Comparison of ENCODE assay signal across 15 mouse cellular contexts in the genomic region with DNA sequence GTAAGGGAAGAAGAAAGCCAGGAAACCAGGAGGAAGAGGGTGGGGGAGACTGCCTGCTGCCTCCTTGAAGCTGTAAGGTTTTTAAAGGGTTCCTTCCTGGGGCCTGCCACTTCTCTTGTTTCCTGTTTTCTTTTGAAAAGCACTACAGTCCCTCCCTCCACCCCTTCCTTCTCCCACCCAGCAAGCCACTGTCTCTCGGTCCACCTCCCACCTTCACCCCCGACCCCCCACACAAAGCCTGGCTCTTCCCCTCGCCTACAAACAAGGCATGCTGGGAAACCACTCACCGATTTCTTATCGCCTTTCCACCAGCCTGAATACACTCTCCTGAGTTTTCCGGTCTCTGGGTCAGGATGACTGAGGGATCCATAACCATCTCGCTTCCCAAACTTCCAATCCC. TPM values are rescaled to one million over a fixed set of nuclear protein-coding genes. Genes with fewer than 3 reads are reported as not detected.
DNase-seq lines count a peak whose midpoint lies in the region; ATAC-seq and TF ChIP-seq lines count a peak whose summit lies in the region.
"Had no signal": no experiment of that assay in that cellular context is flagged by ENCODE, and none has a peak within 500 bp of the region (broad histone marks: within the 10 kb centered on the region; RNA-seq: fewer than 3 reads in every experiment).

No protein-coding gene starts in this region.

- no peak overlapping the region for H3K4me3 ChIP-seq in heart, embryonic 10.5 days
- H3K4me3 ChIP-seq in lung, embryonic 14.5 days (ENCODE audit: low read depth, low read length), result no peak overlapping the region
- no peak overlapping the region for H3K4me3 ChIP-seq in lung, adult 2 months (replicated peaks; ENCODE audit: extremely low read depth, low read depth, low read length)
- H3K4me3 ChIP-seq in liver, embryonic 13.5 days (replicated peaks), result no peak overlapping the region
- H3K4me3 ChIP-seq: midbrain, embryonic 15.5 days had no signal

- ATAC-seq in lung, embryonic 14.5 days (ENCODE audit: insufficient read depth), result no peak
- ATAC-seq in liver, embryonic 13.5 days (ENCODE audit: low read depth), result no peak
- ATAC-seq: midbrain, embryonic 15.5 days; Patski had no signal

- no peak for DNase-seq in heart, embryonic 10.5 days (ENCODE audit: low spot score)
- DNase-seq in heart, adult 11 months, result no peak
- no peak for DNase-seq in lung, embryonic 14.5 days
- DNase-seq in lung, adult 2 months, result no peak
- DNase-seq in ES-CJ7 (ENCODE audit: low read depth, low spot score), result peak; percentile 74
- DNase-seq in liver, embryonic 13.5 days, result no peak
- DNase-seq in cerebellum, postnatal 10 days, result no peak
- no peak for DNase-seq in left cerebral cortex, postnatal 14 days (ENCODE audit: low spot score in 2 of 2)
- DNase-seq: cerebellum, adult 9-11 months; left cerebral cortex, postnatal 4 days had no signal

- no peaks in the 10 kb centered on the region for H3K27me3 ChIP-seq in heart, embryonic 10.5 days (ENCODE audit: insufficient read depth, poor library complexity, severe bottlenecking)
- no peaks in the 10 kb centered on the region for H3K27me3 ChIP-seq in lung, embryonic 14.5 days (ENCODE audit: insufficient read depth, low read length)
- no peaks in the 10 kb centered on the region for H3K27me3 ChIP-seq in liver, embryonic 13.5 days
- H3K27me3 ChIP-seq: midbrain, embryonic 15.5 days; Patski had no signal

- H3K4me2 ChIP-seq in lung, embryonic 14.5 days, result 0 out of 2 replicates have a peak overlapping the region, but pooled peaks have one; percentile 2
- peak overlapping the region; percentile 23 for H3K4me2 ChIP-seq in liver, embryonic 13.5 days
- H3K4me2 ChIP-seq: midbrain, embryonic 15.5 days had no signal

- peak overlapping the region; percentile 13; the same call in 1 of the 2 replicates for H3K9ac ChIP-seq in lung, embryonic 14.5 days
- H3K9ac ChIP-seq in liver, embryonic 13.5 days, result no peak overlapping the region; the same call in 1 of the 2 replicates
- H3K9ac ChIP-seq: midbrain, embryonic 15.5 days had no signal

- no peaks in the 10 kb centered on the region for H3K36me3 ChIP-seq in heart, embryonic 10.5 days
- H3K36me3 ChIP-seq in lung, embryonic 14.5 days (ENCODE audit: insufficient read depth), result no peaks in the 10 kb centered on the region
- H3K36me3 ChIP-seq in liver, embryonic 13.5 days, result no peaks in the 10 kb centered on the region
- H3K36me3 ChIP-seq: midbrain, embryonic 15.5 days had no signal

- H3K4me1 ChIP-seq in heart, embryonic 10.5 days, result peaks cover 18% of the 10 kb centered on the region
- H3K4me1 ChIP-seq in lung, embryonic 14.5 days (ENCODE audit: insufficient read depth), result 0 out of 2 replicates have a peak, but pooled peaks cover 4% of the 10 kb centered on the region
- H3K4me1 ChIP-seq in lung, adult 2 months (ENCODE audit: control insufficient read depth, insufficient read depth, low read length), result no peaks in the 10 kb centered on the region; the same call in 1 of the 2 replicates
- H3K4me1 ChIP-seq in liver, embryonic 13.5 days (replicated peaks), result peaks cover 39% of the 10 kb centered on the region

- intact Hi-C loops in left cerebral cortex, postnatal 14 days (cut with DNase I), result no loop called here

- H3K27ac ChIP-seq in heart, embryonic 10.5 days, result peak overlapping the region; percentile 50
- H3K27ac ChIP-seq in lung, embryonic 14.5 days (ENCODE audit: low read depth), result peak overlapping the region; percentile 15; the same call in 1 of the 2 replicates
- peak overlapping the region; percentile 1 for H3K27ac ChIP-seq in liver, embryonic 13.5 days
- H3K27ac ChIP-seq: midbrain, embryonic 15.5 days had no signal

- H3K9me3 ChIP-seq in heart, embryonic 10.5 days, result no peaks in the 10 kb centered on the region
- no peaks in the 10 kb centered on the region for H3K9me3 ChIP-seq in lung, embryonic 14.5 days (ENCODE audit: low read depth, low read length)
- no peaks in the 10 kb centered on the region for H3K9me3 ChIP-seq in liver, embryonic 13.5 days (replicated peaks)
- H3K9me3 ChIP-seq: midbrain, embryonic 15.5 days had no signal

- TF ChIP-seq POLR2A in lung, adult 2 months (IDR thresholded peaks at IDR 0.05; ENCODE audit: borderline replicate concordance, extremely low read depth, low read depth, low read length), result no peak

- no peak for TF ChIP-seq CTCF in lung, embryonic 14.5 days (IDR thresholded peaks at IDR 0.05; ENCODE audit: low read depth)
- no peak for TF ChIP-seq CTCF in lung, adult 2 months (IDR thresholded peaks at IDR 0.05; ENCODE audit: insufficient read depth, low read length)

- 39% methylated on average over 7 of the region's 7 CpGs for WGBS in heart, embryonic 10.5 days
- WGBS in lung, embryonic 14.5 days, result 36% methylated on average over 7 of the region's 7 CpGs
- WGBS in lung, adult 2 months, result 32% methylated on average over 7 of the region's 7 CpGs
- 15% methylated on average over 7 of the region's 7 CpGs for WGBS in liver, embryonic 13.5 days (ENCODE audit: insufficient replicate concordance)

RNA-seq across cellular contexts. Expression of a gene that starts 6.0 kb away (rescaled TPM):
- polyA plus RNA-seq in heart, embryonic 10.5 days (2016; fragmentation: Nextera tagmentation; extraction: Ambion mirVana), result not detected in 2 replicates
- 0.72 TPM in 1 of 2 replicates, not detected in the other for polyA plus RNA-seq in lung, embryonic 14.5 days (2014; fragmentation: Nextera tagmentation; extraction: Ambion mirVana)
- 0.77 and 2.9 TPM in 2 replicates for polyA plus RNA-seq in lung, adult 2 months (2012; rRNA removed)
- not detected in 2 replicates for polyA plus RNA-seq in liver, embryonic 13.5 days (2015; fragmentation: Nextera tagmentation; extraction: Ambion mirVana)
- total RNA-seq in left cerebral cortex, postnatal 14 days (2021), result not detected
- total RNA-seq: hematopoietic stem cell, adult 5-6 weeks; left cerebral cortex, postnatal 4 days; neutrophil, adult 5-6 weeks had no signal
- polyA plus RNA-seq: large intestine, adult 2 months; midbrain, embryonic 15.5 days had no signal

RNA-seq across cellular contexts. Expression of a gene that starts 25.9 kb away (rescaled TPM):
- 13.4 and 14.4 TPM in 2 replicates for polyA plus RNA-seq in heart, embryonic 10.5 days (2016; fragmentation: Nextera tagmentation; extraction: Ambion mirVana)
- polyA plus RNA-seq in lung, embryonic 14.5 days (2014; fragmentation: Nextera tagmentation; extraction: Ambion mirVana), result 16.8 and 18.2 TPM in 2 replicates
- polyA plus RNA-seq in lung, adult 2 months (2012; rRNA removed), result 113 and 137 TPM in 2 replicates
- 6.6 and 8.2 TPM in 2 replicates for polyA plus RNA-seq in liver, embryonic 13.5 days (2015; fragmentation: Nextera tagmentation; extraction: Ambion mirVana)
- 10 to 100 TPM in 1 of 2 experiments, 1 to 10 TPM in 1; 9.6 to 12.0 TPM for total RNA-seq in left cerebral cortex, postnatal 14 days (2021)

RNA-seq across cellular contexts. Expression of a gene that starts 27.4 kb away (rescaled TPM):
- polyA plus RNA-seq in heart, embryonic 10.5 days (2016; fragmentation: Nextera tagmentation; extraction: Ambion mirVana), result 13.6 and 14.3 TPM in 2 replicates
- 8.2 and 10.0 TPM in 2 replicates for polyA plus RNA-seq in lung, embryonic 14.5 days (2014; fragmentation: Nextera tagmentation; extraction: Ambion mirVana)
- 10.4 and 12.1 TPM in 2 replicates for polyA plus RNA-seq in lung, adult 2 months (2012; rRNA removed)
- polyA plus RNA-seq in liver, embryonic 13.5 days (2015; fragmentation: Nextera tagmentation; extraction: Ambion mirVana), result 23.0 and 24.2 TPM in 2 replicates
- 10 to 100 TPM; 15.8 to 18.8 TPM for total RNA-seq in left cerebral cortex, postnatal 14 days (2021)

RNA-seq across cellular contexts. Expression of a gene that starts 51.2 kb away (rescaled TPM):
- polyA plus RNA-seq in heart, embryonic 10.5 days (2016; fragmentation: Nextera tagmentation; extraction: Ambion mirVana), result 35.5 and 47.1 TPM in 2 replicates
- 38.5 and 46.7 TPM in 2 replicates for polyA plus RNA-seq in lung, embryonic 14.5 days (2014; fragmentation: Nextera tagmentation; extraction: Ambion mirVana)
- polyA plus RNA-seq in lung, adult 2 months (2012; rRNA removed), result 16.6 and 20.1 TPM in 2 replicates
- 21.3 and 23.6 TPM in 2 replicates for polyA plus RNA-seq in liver, embryonic 13.5 days (2015; fragmentation: Nextera tagmentation; extraction: Ambion mirVana)
- total RNA-seq in left cerebral cortex, postnatal 14 days (2021), result 10 to 100 TPM; 29.1 to 31.1 TPM
